Mouse (Mus musculus) stomach, postnatal 0 days (tissue): ENCODE data around the gene Foxf2.

ENCODE experiments used
- CTCF ChIP-seq: IDR thresholded peaks from 2 replicates; pipeline ENCODE4 v1.5.1; 2016; ENCODE audit warnings: antibody characterized with exemption, low read depth, mild to moderate bottlenecking, moderate library complexity
- EP300 ChIP-seq: optimal IDR thresholded peaks from 2 replicates; pipeline ENCODE3; 2016; ENCODE audit warnings: antibody characterized with exemption

GRCm38 (mm10) chr13:31618416-31618815 lies 7.2 kb upstream of the Foxf2 start:
- peak; percentile 93 for TF ChIP-seq CTCF
- TF ChIP-seq EP300: no peak
